Mouse (Mus musculus) midbrain, embryonic 13.5 days (tissue): Measurements from ENCODE around the gene Pgc. TPM values are rescaled to one million over a fixed set of nuclear protein-coding genes. Genes with fewer than 3 reads are reported as not detected.

ENCODE experiments used
- ATAC-seq: fragments of 200-750 bp; cut with Nextera tagmentation; 2 replicates; pipeline ENCODE4 v1.8.0; 2017; ENCODE audit warnings: mild to moderate bottlenecking, moderate TSS enrichment, moderate library complexity
- H3K27ac ChIP-seq: fragments of 300-500 bp; sonication (generic); 2 replicates; pipeline ENCODE4 v1.5.1; 2015; ENCODE audit warnings: inconsistent platforms, mild to moderate bottlenecking, moderate library complexity
- H3K27me3 ChIP-seq: fragments of 300-500 bp; sonication (generic); 2 replicates; pipeline ENCODE4 v1.6.1; 2015; ENCODE audit warnings: mild to moderate bottlenecking, inconsistent platforms
- H3K36me3 ChIP-seq: fragments of 300-500 bp; sonication (generic); 2 replicates; pipeline ENCODE4 v1.6.1; 2015; ENCODE audit warnings: mild to moderate bottlenecking, inconsistent platforms
- H3K4me1 ChIP-seq: fragments of 300-500 bp; sonication (generic); replicated peaks from 2 replicates; pipeline ENCODE4 v1.6.1; 2015; ENCODE audit warnings: inconsistent platforms
- H3K4me2 ChIP-seq: fragments of 300-500 bp; sonication (generic); replicated peaks from 2 replicates; pipeline ENCODE4 v1.6.1; 2015; ENCODE audit warnings: moderate library complexity, mild to moderate bottlenecking, inconsistent platforms
- H3K4me3 ChIP-seq: fragments of 300-500 bp; sonication (generic); replicated peaks from 2 replicates; pipeline ENCODE4 v1.5.1; 2015; ENCODE audit warnings: mild to moderate bottlenecking, inconsistent platforms
- H3K9ac ChIP-seq: fragments of 300-500 bp; sonication (generic); replicated peaks from 2 replicates; pipeline ENCODE4 v1.6.1; 2015; ENCODE audit warnings: mild to moderate bottlenecking, inconsistent platforms
- H3K9me3 ChIP-seq: fragments of 300-500 bp; sonication (generic); 2 replicates; pipeline ENCODE4 v1.6.1; 2016; ENCODE audit warnings: mild to moderate bottlenecking, inconsistent platforms
- WGBS: fragments of 180-500 bp; shearing (Covaris S2); methylation state at CpG from one replicate; pipeline ENCODE4 v1.1.7; 2015; 5-methylcytosine and 5-hydroxymethylcytosine counted together
- polyA plus RNA-seq: library from polyadenylated mRNA; unstranded; fragments of >200 nt; fragmentation: Nextera tagmentation; extraction: Ambion mirVana; gene quantifications from 2 replicates; pipeline ENCODE4 v1.2.1, GENCODE M21; 2015

The Pgc gene
- polyA plus RNA-seq, 1 experiment from 2014 or later, result not detected

DNA sequence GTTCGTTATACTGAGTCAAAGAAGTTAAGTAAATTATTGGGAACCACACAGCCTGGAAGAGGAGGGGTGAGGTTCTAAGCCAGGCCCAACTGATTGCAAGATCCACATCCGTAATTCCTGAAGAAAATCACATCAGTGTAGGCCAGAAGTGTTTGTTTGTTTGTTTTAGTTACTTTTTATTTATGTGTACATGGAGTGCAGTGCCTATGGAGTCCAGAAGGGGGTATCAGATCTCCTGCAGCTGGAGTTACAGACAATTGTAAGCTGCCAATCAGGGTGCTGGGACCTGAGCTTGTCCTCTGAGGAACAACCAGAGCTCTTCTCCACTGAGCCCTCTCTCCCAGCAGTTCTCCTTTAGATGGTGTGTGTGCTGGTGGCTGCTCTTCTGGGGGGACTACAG is 13.5 kb downstream of the Pgc start:
- Histone ChIP-seq H3K4me1 (peaks cover 29% of the 10 kb centered on the region), H3K4me2 (no peak overlapping the region), H3K27ac (no peak overlapping the region), H3K9me3 (0 out of 2 replicates have a peak, but pooled peaks cover 6% of the 10 kb centered on the region), H3K4me3 (no peak overlapping the region), H3K36me3 (no peaks in the 10 kb centered on the region), H3K27me3 (peaks cover 35% of the 10 kb centered on the region), H3K9ac (no peak overlapping the region)
- 73% methylated on average over 2 of the region's 2 CpGs for WGBS
- ATAC-seq, result no peak

DNA sequence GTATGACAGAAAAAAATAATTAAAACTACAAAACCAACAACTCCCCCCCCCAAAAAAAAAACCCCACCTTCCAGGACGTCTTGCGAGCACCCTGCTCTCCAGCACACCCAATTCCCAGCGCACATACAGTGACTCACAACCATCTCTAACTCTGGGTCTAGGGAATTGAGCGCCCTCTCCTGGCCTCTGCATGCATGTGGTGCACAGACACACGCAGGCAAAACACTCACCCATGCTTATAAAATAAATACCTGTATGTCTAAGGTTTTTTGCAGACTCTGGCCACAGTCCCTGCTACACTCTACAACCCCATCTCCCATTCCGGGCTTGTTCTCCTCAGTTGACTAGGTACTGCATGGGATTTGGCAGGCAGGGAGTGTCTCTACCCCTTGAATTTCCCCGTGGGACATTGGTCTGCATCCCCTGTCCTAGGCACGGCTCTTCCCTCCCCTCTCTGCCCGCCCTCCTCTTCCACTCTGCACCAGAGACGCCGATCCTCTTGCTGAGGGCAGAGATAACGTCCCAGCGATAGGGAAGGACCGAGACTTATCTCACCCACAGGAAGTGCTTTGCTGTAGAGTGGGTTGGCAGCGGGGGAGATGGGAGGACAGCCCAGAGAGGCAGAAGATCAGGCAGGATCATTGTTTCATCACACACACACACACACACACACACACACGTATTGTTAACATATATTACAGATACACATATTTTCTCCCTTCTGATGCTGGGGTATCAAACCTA is 16.5 kb downstream of the Pgc start:
- Histone ChIP-seq H3K4me2 (no peak overlapping the region), H3K27ac (no peak overlapping the region), H3K27me3 (peaks cover 23% of the 10 kb centered on the region), H3K36me3 (no peaks in the 10 kb centered on the region), H3K4me3 (no peak overlapping the region), H3K4me1 (peaks cover 17% of the 10 kb centered on the region), H3K9me3 (0 out of 2 replicates have a peak, but pooled peaks cover 6% of the 10 kb centered on the region), H3K9ac (no peak overlapping the region)
- no peak for ATAC-seq
- 52% methylated on average over 16 of the region's 16 CpGs for WGBS

DNA sequence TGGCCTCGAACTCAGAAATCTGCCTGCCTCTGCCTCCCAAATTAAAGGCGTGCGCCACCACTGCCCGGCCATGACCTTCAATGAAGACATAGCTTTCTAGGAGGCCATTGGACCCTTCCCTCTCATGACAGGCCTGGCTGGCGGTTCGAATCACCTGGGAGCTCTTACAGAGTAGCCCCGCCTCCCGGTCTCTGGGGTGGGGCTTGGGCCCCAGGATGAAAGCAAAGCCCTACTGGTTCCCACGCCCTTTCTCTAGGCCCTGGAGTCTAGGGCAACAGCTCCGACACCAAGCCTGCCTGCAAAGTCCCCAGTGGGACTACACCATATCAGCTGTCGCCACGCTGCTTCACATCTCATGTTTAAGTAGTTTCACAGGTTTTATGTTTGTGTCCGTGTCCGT is 17.4 kb downstream of the Pgc start:
- peaks cover 14% of the 10 kb centered on the region for H3K27me3 ChIP-seq
- WGBS, result 95% methylated on average over 14 of the region's 14 CpGs
- 0 out of 2 replicates have a peak, but pooled peaks cover 6% of the 10 kb centered on the region for H3K9me3 ChIP-seq
- H3K4me2 ChIP-seq, result no peak overlapping the region
- peaks cover 8% of the 10 kb centered on the region for H3K4me1 ChIP-seq
- ATAC-seq, result no peak
- H3K9ac ChIP-seq, result no peak overlapping the region
- H3K27ac ChIP-seq, result no peak overlapping the region
- no peak overlapping the region for H3K4me3 ChIP-seq
- no peaks in the 10 kb centered on the region for H3K36me3 ChIP-seq

DNA sequence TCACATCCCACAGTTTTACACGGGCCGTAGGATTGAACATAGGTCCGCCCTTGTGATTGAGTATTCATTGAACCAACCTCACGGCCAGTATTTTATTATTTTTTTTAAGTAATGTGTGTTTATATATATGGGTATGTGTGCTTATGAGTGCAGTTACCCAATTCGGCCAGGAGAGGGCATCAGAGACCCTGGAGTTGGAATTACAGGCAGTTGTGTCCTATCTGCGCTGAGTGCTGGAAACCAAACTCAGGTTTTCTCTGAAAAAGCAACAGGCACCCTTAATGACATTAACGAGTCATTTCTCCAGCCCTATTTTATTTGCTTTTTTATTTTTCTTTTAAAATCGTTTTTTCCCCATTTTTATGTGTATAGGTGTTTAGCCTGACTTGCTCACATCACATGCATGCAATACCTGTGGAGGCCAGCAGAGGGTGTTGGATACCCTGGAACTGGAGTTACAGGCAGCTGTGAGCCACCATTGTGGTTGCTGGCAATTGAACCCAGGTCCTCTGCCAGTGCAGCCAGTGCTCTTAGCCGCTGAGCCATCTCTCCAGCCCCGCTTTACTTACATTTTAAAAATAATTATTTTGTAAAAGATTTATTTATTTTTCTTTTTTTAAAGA is 18.2 kb downstream of the Pgc start:
- no peak for ATAC-seq
- peaks cover under 1% of the 10 kb centered on the region; the same call in 1 of the 2 replicates for H3K4me1 ChIP-seq
- H3K9me3 ChIP-seq, result 0 out of 2 replicates have a peak, but pooled peaks cover 6% of the 10 kb centered on the region
- no peak overlapping the region for H3K4me3 ChIP-seq
- 90% methylated on average over 10 of the region's 10 CpGs for WGBS
- peaks cover 7% of the 10 kb centered on the region for H3K27me3 ChIP-seq
- H3K9ac ChIP-seq, result no peak overlapping the region
- H3K4me2 ChIP-seq, result no peak overlapping the region
- H3K27ac ChIP-seq, result no peak overlapping the region
- no peaks in the 10 kb centered on the region for H3K36me3 ChIP-seq

DNA sequence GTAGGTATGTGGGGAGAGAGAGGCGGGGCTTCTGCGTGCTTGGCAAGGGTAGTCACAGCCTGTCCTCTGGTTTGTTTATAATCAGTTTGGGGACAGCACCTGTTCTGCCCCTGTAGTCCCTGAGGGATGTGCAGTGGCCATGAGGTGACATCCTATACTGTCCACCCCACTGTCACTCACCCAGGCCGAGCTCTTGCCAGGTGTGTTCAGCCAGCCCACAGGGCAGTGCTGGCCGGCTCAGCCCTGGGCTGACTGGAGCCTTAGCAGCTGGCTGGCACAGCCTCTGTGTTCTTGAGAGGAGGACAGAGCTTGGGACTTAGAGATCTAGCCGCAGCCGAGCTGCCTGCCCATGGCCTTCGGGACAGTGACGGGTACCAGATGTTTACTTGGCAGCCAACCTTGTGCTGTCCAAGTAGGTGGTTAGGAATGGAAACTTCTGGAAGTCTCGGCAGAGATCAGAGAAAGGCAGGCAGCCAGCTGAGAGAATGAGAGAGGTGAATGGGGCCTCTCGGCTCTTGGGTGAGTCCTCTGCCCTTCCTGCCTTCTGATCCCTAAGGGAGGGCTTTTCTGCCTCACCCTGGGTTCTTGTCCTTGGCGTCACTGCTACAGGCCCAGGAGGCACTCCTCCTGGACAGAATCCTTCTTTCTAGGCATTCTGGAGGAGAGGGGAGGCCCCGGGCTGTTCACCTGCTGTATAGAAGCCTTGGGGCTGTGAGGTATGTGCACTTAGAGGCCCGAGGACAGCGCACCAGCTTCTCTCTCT is 22.3 kb downstream of the Pgc start:
- Histone ChIP-seq H3K4me2 (no peak overlapping the region), H3K27ac (no peak overlapping the region), H3K9ac (no peak overlapping the region), H3K9me3 (peaks cover 10% of the 10 kb centered on the region; the same call in 1 of the 2 replicates), H3K27me3 (no peaks in the 10 kb centered on the region), H3K36me3 (no peaks in the 10 kb centered on the region), H3K4me3 (no peak overlapping the region), H3K4me1 (no peaks in the 10 kb centered on the region)
- ATAC-seq, result no peak
- 79% methylated on average over 14 of the region's 14 CpGs for WGBS

DNA sequence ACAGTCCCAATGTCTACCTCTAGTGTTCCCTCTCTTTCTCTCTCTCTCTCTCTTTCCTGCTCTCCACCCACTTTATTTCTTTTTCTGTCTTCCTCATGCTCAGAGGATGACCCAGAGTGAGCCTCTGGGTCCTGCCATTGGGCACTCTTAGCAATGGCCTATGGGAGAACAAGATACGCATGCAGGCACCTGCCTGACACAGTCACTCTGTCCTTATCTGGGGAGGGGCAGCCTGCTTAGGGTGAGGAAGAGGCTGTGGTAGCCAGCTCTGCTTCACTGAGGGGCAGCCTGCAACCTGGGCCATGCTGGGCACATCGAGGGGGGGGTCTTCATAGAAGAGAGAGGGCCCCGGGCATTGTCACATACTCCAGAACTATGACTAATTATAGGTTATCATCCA is 23.0 kb downstream of the Pgc start:
- H3K27ac ChIP-seq, result no peak overlapping the region
- H3K9me3 ChIP-seq, result peaks cover 8% of the 10 kb centered on the region; the same call in 1 of the 2 replicates
- H3K4me2 ChIP-seq, result no peak overlapping the region
- H3K4me3 ChIP-seq, result no peak overlapping the region
- WGBS, result 77% methylated on average over 3 of the region's 3 CpGs
- no peaks in the 10 kb centered on the region for H3K36me3 ChIP-seq
- no peak for ATAC-seq
- no peaks in the 10 kb centered on the region for H3K4me1 ChIP-seq
- no peak overlapping the region for H3K9ac ChIP-seq
- no peaks in the 10 kb centered on the region for H3K27me3 ChIP-seq

DNA sequence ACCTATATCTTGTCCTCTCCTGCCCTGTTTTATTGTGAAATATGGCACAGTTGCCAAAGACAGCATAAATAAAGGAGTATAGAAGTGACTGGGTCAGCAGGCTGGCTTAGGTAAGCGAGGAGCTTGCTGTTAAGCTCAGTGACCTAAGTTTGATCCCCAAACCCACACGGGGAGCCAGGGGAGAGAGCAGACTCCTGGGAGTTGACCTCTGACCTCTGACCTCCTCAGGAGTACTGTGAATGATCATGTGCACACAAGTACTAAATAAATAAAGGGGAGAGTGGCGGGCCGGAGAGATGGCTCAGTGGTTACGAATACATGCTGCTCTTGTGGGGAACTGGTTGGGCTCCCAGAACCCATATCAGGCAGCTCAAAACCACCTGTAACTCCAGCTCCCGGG is 23.5 kb downstream of the Pgc start:
- Histone ChIP-seq H3K27ac (no peak overlapping the region), H3K9me3 (peaks cover 3% of the 10 kb centered on the region; the same call in 1 of the 2 replicates), H3K4me1 (no peaks in the 10 kb centered on the region), H3K36me3 (no peaks in the 10 kb centered on the region), H3K4me3 (no peak overlapping the region), H3K9ac (no peak overlapping the region), H3K27me3 (no peaks in the 10 kb centered on the region), H3K4me2 (no peak overlapping the region)
- no peak for ATAC-seq
- 51% methylated on average over 6 of the region's 6 CpGs for WGBS

DNA sequence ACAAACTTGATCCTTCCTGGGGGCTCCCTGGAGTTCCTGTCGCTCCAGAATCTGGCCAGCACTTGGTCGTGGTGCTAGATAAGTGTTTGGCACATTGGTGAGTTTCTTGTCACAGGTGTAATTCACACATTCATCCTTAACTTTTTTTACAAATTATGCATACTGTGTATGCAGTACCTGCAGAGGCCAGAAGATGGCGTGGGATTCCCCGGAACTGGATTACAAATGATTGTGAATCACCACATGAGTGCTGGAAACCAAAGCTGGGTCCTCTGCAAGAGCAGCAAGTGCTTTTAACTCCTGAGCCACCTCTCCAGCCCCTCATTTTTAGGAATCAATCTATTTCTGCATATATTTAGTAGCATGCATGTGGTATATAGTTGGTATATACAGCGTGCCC is 25.2 kb downstream of the Pgc start:
- H3K4me1 ChIP-seq, result no peaks in the 10 kb centered on the region
- no peak overlapping the region for H3K27ac ChIP-seq
- 77% methylated on average over 5 of the region's 5 CpGs for WGBS
- no peak overlapping the region for H3K9ac ChIP-seq
- ATAC-seq, result no peak
- H3K27me3 ChIP-seq, result no peaks in the 10 kb centered on the region
- no peaks in the 10 kb centered on the region for H3K36me3 ChIP-seq
- H3K4me3 ChIP-seq, result no peak overlapping the region
- no peak overlapping the region for H3K4me2 ChIP-seq
- peaks cover 3% of the 10 kb centered on the region; the same call in 1 of the 2 replicates for H3K9me3 ChIP-seq

DNA sequence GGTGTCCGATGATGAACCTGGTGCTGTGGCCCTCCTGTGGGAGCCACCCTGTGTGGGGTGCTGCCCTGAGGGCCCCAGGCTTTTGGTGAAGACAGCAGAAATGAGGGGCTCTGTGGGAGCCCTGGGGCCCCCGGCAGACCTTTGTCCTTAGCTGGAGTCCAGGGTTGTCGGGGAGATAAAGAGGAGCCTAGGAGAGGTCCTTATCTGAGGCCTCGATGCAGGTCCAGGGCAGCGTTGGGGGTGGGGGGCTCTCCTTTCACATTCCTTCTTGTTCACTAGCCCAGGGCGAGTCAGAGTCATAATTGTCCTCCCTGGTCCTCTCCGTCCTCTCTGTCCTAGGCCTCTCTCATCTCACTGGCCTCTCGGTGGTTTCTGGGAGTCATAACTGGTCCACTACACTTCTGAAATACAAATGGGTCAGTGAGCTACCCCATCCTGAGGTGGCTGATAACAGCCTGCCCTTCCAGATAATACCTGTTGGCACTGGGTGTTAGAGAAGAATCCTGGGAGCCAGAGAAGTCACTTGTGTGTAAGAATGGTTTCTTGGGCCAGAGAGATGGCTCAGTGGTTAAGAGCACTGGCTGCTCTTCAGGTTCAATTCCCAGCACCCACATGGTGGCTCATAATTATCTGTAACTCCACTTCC is 26.6 kb downstream of the Pgc start:
- Histone ChIP-seq H3K27ac (no peak overlapping the region), H3K4me1 (no peaks in the 10 kb centered on the region), H3K36me3 (no peaks in the 10 kb centered on the region), H3K4me3 (no peak overlapping the region), H3K9me3 (peaks cover 3% of the 10 kb centered on the region; the same call in 1 of the 2 replicates), H3K9ac (no peak overlapping the region), H3K4me2 (no peak overlapping the region), H3K27me3 (no peaks in the 10 kb centered on the region)
- ATAC-seq, result no peak
- WGBS, result 83% methylated on average over 8 of the region's 8 CpGs

DNA sequence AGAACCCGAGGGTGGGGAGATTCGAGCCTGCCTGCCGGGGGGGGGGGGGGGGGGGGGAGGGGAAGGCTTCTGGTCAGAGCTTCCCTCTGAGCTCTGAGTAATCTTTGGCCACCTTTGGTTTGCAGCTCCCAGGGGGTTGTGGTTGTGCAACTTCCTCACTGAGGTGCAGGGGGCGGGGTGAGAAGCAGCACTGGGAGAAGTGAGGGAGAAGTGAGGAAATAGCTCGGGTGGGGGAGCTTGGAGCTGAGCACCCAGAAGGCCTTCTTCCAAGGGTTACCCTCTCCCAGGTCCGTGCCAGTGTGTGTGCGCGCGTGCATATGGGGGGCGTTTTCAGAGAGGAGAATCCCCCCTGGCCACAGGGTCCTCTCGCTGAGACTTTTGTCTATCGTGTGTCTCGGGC is 27.6 kb downstream of the Pgc start:
- H3K9me3 ChIP-seq, result peaks cover 3% of the 10 kb centered on the region; the same call in 1 of the 2 replicates
- no peak overlapping the region for H3K27ac ChIP-seq
- no peak overlapping the region for H3K4me3 ChIP-seq
- H3K36me3 ChIP-seq, result no peaks in the 10 kb centered on the region
- H3K4me1 ChIP-seq, result no peaks in the 10 kb centered on the region
- H3K4me2 ChIP-seq, result no peak overlapping the region
- WGBS, result 79% methylated on average over 13 of the region's 13 CpGs
- H3K27me3 ChIP-seq, result no peaks in the 10 kb centered on the region
- no peak for ATAC-seq
- H3K9ac ChIP-seq, result no peak overlapping the region

DNA sequence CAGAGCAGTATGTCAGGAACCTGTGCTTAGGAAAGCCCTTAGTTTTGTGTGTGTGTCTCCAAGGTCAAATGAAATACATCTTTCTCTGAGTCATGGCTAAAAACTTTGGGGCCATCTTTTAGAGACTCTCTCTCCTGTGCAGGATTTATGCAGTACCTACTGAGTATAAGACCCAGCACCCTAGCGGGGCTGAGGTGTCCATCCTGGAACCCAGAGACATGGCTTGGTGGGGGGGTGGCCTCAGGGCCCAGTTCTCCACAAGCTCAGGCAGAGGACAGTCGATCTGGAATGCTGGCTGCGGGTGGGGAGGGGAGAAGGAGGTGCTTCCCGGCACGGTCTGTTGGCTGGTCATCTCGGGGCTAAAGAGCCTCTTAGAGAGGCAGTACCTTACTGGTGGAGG is 29.7 kb downstream of the Pgc start:
- WGBS, result 25% methylated on average over 6 of the region's 6 CpGs
- no peak overlapping the region for H3K4me2 ChIP-seq

More for the DNA sequence above, 29.7 kb downstream of the Pgc start:
- Histone ChIP-seq H3K4me3 (no peak overlapping the region), H3K9me3 (peaks cover 3% of the 10 kb centered on the region; the same call in 1 of the 2 replicates), H3K27me3 (no peaks in the 10 kb centered on the region), H3K27ac (no peak overlapping the region), H3K4me1 (no peaks in the 10 kb centered on the region), H3K9ac (no peak overlapping the region), H3K36me3 (no peaks in the 10 kb centered on the region)
- ATAC-seq, result no peak
